Mouse (Mus musculus): ENCODE data around the gene Bicd2. TPM values are rescaled to one million over a fixed set of nuclear protein-coding genes. Genes with fewer than 3 reads are reported as not detected.
A peak's percentile ranks its signal among the peaks of the same experiment; 100 is the strongest.

Bicd2 gene
- 26.2 and 28.8 TPM in 2 replicates for polyA plus RNA-seq (2016; fragmentation: Nextera tagmentation; extraction: Ambion mirVana)

DNA sequence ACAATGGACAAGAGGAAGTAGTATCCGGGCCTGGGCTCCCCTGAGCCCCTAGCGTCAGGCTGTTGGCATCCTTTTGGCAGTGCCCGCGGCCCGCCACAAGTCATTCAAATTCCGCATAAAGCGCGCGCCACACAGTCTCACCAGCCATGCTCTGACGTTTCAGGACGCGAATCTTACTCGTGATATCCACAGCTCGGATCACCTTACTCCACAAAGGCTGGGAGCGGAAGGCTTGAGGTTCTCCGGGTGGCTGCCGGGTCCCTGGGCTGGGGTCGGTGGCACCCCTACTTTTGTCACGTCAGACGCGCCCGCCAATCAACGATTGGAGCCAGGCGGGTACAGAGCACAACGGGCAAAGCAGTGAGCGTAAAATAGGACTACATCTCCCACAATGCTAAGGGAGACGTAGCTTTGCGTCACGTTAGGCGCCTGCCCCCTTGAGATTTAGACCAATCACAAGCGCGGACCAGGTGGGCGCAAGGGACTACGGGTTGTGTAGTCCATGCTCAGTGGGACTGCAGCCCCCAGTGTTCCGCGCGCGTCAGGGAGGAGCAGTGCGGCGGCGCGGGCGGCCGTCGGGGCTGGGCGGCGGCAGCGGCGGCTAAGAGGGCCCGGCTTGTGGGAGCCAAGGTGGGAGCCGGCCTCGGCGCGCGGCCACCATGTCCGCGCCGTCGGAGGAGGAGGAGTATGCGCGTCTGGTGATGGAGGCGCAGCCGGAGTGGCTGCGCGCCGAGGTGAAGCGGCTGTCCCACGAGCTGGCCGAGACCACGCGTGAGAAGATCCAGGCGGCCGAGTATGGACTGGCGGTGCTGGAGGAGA, at the start of gene Bicd2:
Gene Bicd2 (plus strand): TSS at position 574 of the 819 bp plus-strand sequence.
- H3K4me3 ChIP-seq = peak within 1 kb of the TSS; percentile 75
- WGBS = under 1% methylated on average over 74 of the region's 74 CpGs
- no peaks in the 10 kb centered on the region for H3K9me3 ChIP-seq
- peak; percentile 95 for DNase-seq (ENCODE audit: extremely low spot score, low spot score)
- no peaks in the 10 kb centered on the region; the same call in 1 of the 2 replicates for H3K36me3 ChIP-seq (replicated peaks)
- H3K4me1 ChIP-seq = peaks cover 58% of the 10 kb centered on the region
- H3K27me3 ChIP-seq (ENCODE audit: poor library complexity, severe bottlenecking) = no peaks in the 10 kb centered on the region
- peak within 1 kb of the TSS; percentile 90 for H3K27ac ChIP-seq

DNA sequence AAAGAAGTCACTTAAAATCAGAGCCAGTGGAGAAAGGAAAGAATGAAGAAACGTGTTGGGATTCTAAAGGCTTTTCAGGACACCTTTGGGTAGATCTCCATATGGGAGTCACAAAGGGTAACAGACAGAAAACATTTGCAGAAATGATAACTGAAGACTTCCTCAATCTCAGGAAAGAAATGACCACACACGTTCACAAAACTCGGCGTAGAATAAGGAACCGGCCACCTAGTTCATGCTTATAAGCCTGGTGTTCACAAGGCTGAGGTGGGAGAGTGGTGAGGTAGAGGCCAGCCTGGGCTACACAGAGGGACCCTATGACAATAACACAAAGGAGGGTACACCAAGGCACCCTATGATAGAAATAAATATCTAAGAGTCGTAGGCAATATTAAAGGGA, 49.4 kb upstream of the Bicd2 start:
- Histone ChIP-seq H3K9me3 (no peaks in the 10 kb centered on the region), H3K27me3 (ENCODE audit: poor library complexity, severe bottlenecking) (no peaks in the 10 kb centered on the region), H3K4me3 (no peak overlapping the region), H3K36me3 (replicated peaks) (peaks cover 7% of the 10 kb centered on the region), H3K27ac (no peak overlapping the region), H3K4me1 (no peaks in the 10 kb centered on the region)
- no peak for DNase-seq (ENCODE audit: extremely low spot score, low spot score)
- 96% methylated on average over 6 of the region's 6 CpGs for WGBS

DNA sequence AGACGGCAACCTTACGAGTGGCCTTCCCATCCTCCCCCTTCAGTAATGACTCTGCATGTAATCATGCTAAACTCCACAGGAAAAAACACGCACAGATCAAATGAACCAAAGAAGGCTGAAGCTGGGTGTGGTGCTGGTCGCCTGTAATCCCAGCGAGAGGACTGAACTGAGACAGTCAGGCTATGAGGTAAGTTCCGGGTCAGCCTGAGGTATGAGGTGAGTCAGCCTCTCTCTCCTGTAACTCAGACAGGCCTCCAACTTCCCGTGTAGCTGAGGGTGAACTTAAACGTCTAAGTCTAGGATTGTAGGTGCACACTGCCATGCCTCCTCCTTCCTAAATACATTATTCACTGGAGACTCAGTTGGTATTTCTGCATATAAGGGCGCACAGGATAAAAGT, 47.3 kb upstream of the Bicd2 start:
- Histone ChIP-seq H3K27me3 (ENCODE audit: poor library complexity, severe bottlenecking) (no peaks in the 10 kb centered on the region), H3K4me1 (no peaks in the 10 kb centered on the region), H3K9me3 (no peaks in the 10 kb centered on the region), H3K36me3 (replicated peaks) (peaks cover 7% of the 10 kb centered on the region; the same call in 1 of the 2 replicates), H3K4me3 (no peak overlapping the region), H3K27ac (no peak overlapping the region)
- DNase-seq (ENCODE audit: extremely low spot score, low spot score) = no peak
- WGBS = 83% methylated on average over 9 of the region's 9 CpGs

DNA sequence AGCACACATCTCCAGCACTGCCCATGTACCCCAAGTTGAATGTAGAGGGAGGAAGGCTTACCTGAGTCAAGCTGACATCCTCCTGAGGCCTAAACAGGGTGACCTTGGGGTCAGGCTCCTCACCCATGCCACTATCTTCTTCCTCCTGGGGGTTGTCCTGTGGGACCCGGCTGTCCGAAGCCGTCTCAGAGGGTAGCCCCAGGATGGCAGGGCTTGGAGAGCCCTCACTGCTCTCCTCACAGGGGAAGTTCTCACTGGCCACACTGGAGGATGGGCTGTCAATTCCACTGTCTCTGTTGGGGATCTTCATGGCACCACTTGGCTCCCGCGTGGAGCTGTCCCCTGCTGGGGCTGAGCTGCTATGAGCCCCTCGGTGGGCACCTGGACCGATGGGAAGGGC, 45.1 kb upstream of the Bicd2 start:
- 79% methylated on average over 7 of the region's 7 CpGs for WGBS

DNA sequence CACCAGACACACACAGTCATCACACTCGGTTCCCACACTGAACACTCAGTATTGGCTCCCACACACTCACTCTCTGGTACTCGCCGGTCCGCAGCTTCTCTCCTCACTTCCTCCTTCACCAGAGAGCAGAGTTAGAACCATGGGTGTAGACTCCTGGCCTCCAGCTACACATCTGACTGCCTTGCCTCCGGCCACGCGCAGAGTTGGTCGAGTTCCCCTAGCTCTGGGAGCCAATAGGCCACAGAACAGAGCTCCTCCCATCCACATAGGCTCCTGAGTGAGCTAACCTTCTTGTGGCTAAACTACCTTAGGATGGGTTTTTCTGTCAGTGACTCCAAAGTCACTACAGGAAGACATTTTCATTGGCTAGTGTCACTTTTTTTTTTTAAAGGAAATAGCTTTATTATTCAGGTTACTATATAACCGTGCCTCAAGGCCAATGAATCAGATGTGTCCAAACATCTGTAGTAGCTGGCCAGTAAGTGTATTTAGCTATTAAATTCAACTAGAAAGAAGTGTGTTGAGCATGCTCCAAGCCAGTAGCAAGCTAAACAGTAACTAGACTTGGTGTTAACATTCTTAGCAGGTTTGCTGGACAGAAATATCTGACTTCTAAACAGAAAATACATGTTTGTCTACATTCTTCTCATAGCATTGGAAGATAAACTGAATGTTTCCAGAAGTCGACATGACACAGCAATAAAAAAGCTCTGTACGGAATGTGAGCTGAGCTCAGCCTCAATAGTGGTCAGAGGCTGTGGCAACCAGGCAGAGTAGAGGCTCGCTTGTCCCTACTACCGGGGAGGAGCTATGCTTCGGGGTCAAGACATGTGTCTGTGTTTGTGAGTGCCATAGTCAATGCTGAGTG, 42.6 kb upstream of the Bicd2 start:
- Histone ChIP-seq H3K4me3 (no peak overlapping the region), H3K36me3 (replicated peaks) (peaks cover 7% of the 10 kb centered on the region; the same call in 1 of the 2 replicates), H3K4me1 (no peaks in the 10 kb centered on the region), H3K27ac (no peak overlapping the region), H3K9me3 (no peaks in the 10 kb centered on the region), H3K27me3 (ENCODE audit: poor library complexity, severe bottlenecking) (no peaks in the 10 kb centered on the region)
- WGBS = 90% methylated on average over 14 of the region's 14 CpGs
- no peak for DNase-seq (ENCODE audit: extremely low spot score, low spot score)

More for the DNA sequence above, 45.1 kb upstream of the Bicd2 start:
- Histone ChIP-seq H3K27ac (no peak overlapping the region), H3K9me3 (no peaks in the 10 kb centered on the region), H3K27me3 (ENCODE audit: poor library complexity, severe bottlenecking) (no peaks in the 10 kb centered on the region), H3K4me3 (no peak overlapping the region), H3K36me3 (replicated peaks) (peaks cover 7% of the 10 kb centered on the region; the same call in 1 of the 2 replicates), H3K4me1 (no peaks in the 10 kb centered on the region)
- no peak for DNase-seq (ENCODE audit: extremely low spot score, low spot score)

DNA sequence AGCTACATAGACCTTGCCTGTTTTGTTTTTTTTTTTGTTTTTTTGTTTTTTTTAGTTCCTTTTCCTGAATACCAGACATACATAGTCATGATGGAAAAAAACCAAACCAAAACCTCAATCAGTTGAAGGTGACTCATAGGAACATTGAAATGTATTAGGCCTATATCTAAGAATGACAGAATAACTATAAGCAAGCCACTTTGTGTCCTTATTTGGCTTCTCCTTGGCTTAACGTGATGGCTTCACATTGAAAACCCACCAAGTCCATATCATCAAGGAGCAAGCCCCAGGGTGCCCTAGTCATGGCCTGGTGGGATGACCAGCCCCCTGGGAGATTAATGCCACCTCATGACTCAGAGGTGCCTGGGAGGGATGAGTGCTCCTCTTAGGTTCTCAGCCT, 40.6 kb upstream of the Bicd2 start:
- H3K9me3 ChIP-seq = no peaks in the 10 kb centered on the region
- DNase-seq (ENCODE audit: extremely low spot score, low spot score) = no peak
- peaks cover 7% of the 10 kb centered on the region; the same call in 1 of the 2 replicates for H3K36me3 ChIP-seq (replicated peaks)
- 84% methylated on average over 1 of the region's 1 CpGs for WGBS
- no peaks in the 10 kb centered on the region for H3K27me3 ChIP-seq (ENCODE audit: poor library complexity, severe bottlenecking)
- H3K27ac ChIP-seq = no peak overlapping the region
- no peak overlapping the region for H3K4me3 ChIP-seq
- no peaks in the 10 kb centered on the region for H3K4me1 ChIP-seq

DNA sequence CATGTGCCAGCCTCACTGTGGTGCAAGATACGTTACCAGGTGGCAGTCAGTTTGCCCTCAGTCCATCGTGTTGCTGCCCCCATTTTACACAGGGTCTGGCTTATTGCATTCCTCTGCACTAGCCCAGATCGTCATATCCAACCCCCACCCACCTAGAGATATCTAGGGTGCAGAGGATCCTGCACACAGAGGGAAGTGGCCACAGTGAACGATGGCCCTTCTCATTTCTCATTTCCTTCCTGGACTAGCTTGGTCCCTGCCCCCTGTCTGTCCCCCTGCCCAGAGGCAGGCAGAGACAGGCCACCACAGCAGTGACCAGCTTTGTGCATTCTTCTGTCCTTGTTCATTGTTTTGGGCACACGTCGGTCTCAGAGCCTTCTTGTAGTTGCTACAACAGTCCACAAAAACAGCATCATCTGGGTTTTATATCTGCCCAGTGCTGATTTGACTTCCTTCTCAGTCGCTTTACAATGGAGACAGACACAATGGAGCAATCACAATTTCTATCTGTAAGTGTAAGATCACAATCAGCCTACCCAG, 34.5 kb upstream of the Bicd2 start:
- no peak for DNase-seq (ENCODE audit: extremely low spot score, low spot score)
- no peaks in the 10 kb centered on the region for H3K9me3 ChIP-seq
- H3K27me3 ChIP-seq (ENCODE audit: poor library complexity, severe bottlenecking) = no peaks in the 10 kb centered on the region
- no peak overlapping the region for H3K4me3 ChIP-seq
- peak overlapping the region; percentile 63 for H3K27ac ChIP-seq
- no peaks in the 10 kb centered on the region for H3K36me3 ChIP-seq (replicated peaks)
- H3K4me1 ChIP-seq = peaks cover 18% of the 10 kb centered on the region
- 76% methylated on average over 7 of the region's 7 CpGs for WGBS

DNA sequence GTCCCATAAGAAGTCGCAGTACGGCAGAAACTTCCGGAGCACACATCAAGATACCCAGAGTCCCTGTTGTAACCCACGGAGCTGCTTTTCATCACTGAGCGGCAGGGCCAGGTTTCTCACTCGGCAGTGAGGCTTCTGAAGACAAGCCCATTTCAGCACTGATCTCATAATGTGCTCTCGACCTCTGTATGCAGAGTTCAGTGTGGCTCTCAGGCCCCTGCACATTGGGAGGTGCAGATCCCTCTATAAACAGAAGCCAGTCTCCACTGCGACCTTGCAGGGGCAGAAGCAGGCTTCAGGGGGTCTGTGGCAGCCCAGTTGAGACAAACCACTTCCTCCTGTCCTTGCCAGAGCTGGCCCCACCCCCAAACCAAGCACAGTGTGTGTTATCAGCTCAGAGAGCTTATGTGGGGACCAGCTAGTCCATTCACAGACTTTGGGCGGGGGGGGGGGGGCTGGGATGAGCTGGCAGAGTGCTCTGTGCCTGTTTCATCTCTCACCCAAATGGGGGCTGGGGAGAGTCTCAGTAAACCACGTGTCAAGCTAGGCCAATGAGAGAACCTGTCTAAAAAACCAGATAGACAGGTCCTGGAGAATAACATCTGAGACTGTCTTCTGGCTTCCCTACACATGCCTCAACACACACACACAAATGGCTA, 33.9 kb upstream of the Bicd2 start:
- Histone ChIP-seq H3K4me1 (peaks cover 18% of the 10 kb centered on the region), H3K36me3 (replicated peaks) (no peaks in the 10 kb centered on the region), H3K4me3 (no peak overlapping the region), H3K27me3 (ENCODE audit: poor library complexity, severe bottlenecking) (no peaks in the 10 kb centered on the region), H3K27ac (peak overlapping the region; percentile 63), H3K9me3 (no peaks in the 10 kb centered on the region)
- 45% methylated on average over 10 of the region's 10 CpGs for WGBS
- DNase-seq (ENCODE audit: extremely low spot score, low spot score) = no peak

DNA sequence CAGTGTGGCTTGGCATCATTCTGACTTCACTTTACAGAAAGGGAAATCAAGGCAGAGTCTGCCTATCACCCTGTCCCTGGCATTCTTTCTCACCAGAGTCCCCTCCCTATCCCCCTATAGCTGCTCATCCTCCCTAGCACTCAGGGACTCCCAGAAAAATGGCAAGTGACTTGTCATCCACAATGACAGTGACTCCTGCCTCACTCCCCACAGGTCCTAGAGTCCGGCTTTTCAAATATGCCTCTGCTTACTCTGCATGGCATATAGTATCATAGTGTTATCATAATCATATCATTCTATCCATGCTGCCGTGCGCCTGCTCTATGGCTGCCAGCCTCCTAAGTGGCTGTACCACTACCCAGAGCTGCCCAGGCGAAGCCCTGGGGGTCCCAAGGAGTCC, 33.2 kb upstream of the Bicd2 start:
- Histone ChIP-seq H3K4me1 (peaks cover 18% of the 10 kb centered on the region), H3K36me3 (replicated peaks) (no peaks in the 10 kb centered on the region), H3K9me3 (no peaks in the 10 kb centered on the region), H3K27me3 (ENCODE audit: poor library complexity, severe bottlenecking) (no peaks in the 10 kb centered on the region), H3K4me3 (no peak overlapping the region), H3K27ac (no peak overlapping the region)
- WGBS = 90% methylated on average over 4 of the region's 4 CpGs
- DNase-seq (ENCODE audit: extremely low spot score, low spot score) = no peak

DNA sequence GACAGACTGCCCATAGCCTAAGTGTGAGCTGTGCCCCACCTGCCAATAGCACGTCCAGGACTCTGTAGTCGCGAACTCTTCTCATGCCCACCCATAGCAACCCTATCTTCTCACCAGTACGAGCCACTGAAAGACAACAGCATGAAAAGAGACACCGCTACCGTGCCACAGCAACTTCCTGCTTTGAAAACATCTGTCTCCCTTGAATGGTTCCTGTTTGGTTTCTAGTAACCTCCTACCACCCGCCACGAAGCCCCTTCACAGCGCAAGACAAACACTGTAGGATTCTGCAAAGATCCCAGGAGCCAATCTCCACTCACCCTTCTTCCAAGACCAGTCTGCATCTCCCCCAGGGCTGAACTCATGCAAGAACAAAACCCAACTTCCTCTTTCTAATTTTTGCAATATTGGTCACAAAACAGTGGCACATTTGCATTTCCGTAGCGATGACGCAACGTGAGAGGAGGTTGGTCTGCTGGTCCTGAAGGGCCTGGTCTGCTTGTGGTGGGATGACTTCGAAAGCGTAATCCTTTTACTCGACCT, 32.5 kb upstream of the Bicd2 start:
- Histone ChIP-seq H3K9me3 (no peaks in the 10 kb centered on the region), H3K4me3 (no peak overlapping the region), H3K36me3 (replicated peaks) (no peaks in the 10 kb centered on the region), H3K27me3 (ENCODE audit: poor library complexity, severe bottlenecking) (peaks cover 3% of the 10 kb centered on the region; the same call in 1 of the 2 replicates), H3K4me1 (peaks cover 18% of the 10 kb centered on the region), H3K27ac (no peak overlapping the region)
- DNase-seq (ENCODE audit: extremely low spot score, low spot score) = no peak
- 88% methylated on average over 16 of the region's 16 CpGs for WGBS

DNA sequence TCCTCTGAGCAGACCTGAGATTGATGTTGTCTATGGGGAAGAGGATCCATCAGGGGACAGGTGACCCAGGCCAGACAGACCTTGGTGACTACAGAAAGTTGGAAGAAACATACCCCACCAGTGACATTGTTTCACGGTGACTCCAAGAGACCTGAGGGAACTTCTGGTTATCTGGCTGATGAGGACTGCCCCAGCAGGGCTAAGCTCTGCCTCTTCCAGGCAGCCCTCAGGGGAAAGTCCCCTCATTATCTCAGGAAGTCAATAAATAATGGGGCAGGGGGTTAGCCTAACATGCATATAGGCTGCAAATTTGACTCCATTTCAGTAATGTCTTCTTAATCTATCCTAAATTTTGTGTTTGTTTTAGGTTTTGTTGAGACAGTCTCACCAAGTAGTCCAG, 31.9 kb upstream of the Bicd2 start:
- no peak overlapping the region for H3K4me3 ChIP-seq
- no peak for DNase-seq (ENCODE audit: extremely low spot score, low spot score)
- no peaks in the 10 kb centered on the region for H3K9me3 ChIP-seq
- H3K27me3 ChIP-seq (ENCODE audit: poor library complexity, severe bottlenecking) = peaks cover 8% of the 10 kb centered on the region
- 97% methylated on average over 1 of the region's 1 CpGs for WGBS
- peaks cover 4% of the 10 kb centered on the region; the same call in 1 of the 2 replicates for H3K36me3 ChIP-seq (replicated peaks)
- peaks cover 18% of the 10 kb centered on the region for H3K4me1 ChIP-seq
- no peak overlapping the region for H3K27ac ChIP-seq

DNA sequence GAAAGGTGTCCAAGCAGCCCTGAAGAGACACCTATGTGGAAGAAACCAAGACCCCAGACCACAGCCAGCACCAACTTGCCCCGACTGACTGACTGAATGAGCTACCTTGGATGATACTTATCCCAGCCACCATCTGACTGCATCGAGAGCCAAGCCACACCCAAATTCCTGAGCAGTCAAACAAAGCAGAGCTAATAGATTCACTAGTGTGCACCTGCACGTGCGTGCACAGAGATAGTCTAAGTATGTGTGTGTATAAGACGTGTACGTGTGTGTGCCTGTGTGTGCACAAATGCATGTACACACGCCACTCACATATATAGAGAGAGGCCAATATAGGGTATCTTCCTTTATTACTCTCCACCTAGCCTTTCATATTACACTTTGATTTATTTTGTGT, 29.7 kb upstream of the Bicd2 start:
- Histone ChIP-seq H3K27ac (no peak overlapping the region), H3K27me3 (ENCODE audit: poor library complexity, severe bottlenecking) (peaks cover 21% of the 10 kb centered on the region), H3K4me3 (no peak overlapping the region), H3K36me3 (replicated peaks) (peaks cover 10% of the 10 kb centered on the region; the same call in 1 of the 2 replicates), H3K4me1 (peaks cover 29% of the 10 kb centered on the region), H3K9me3 (no peaks in the 10 kb centered on the region)
- 89% methylated on average over 7 of the region's 7 CpGs for WGBS
- DNase-seq (ENCODE audit: extremely low spot score, low spot score) = no peak

Data from forebrain, embryonic 10.5 days (tissue).